Mouse (Mus musculus) cerebellum, adult 2 months (tissue): Measurements from ENCODE around the gene Elmo2.
A peak's percentile ranks its signal among the peaks of the same experiment; 100 is the strongest.

Experiments used
- CTCF ChIP-seq: fragments of 200-500 bp; IDR thresholded peaks from 2 replicates; pipeline ENCODE4 v1.5.1; 2011; ENCODE audit warnings: low read depth, mild to moderate bottlenecking, control low read depth, low read length, moderate library complexity, borderline replicate concordance; ENCODE audit not compliant: insufficient read depth
- POLR2A ChIP-seq: fragments of 200-500 bp; IDR thresholded peaks from 2 replicates; pipeline ENCODE4 v1.6.1; 2011; ENCODE audit warnings: low read length, control low read depth, borderline replicate concordance; ENCODE audit not compliant: insufficient read depth

- TF ChIP-seq POLR2A, result no peak
- TF ChIP-seq CTCF, result peak; percentile 45; the same call in 1 of the 2 replicates
These were observed 4.8 kb downstream of the Elmo2 start for GRCm38 (mm10) chr2:165321381-165321888.
